Mouse (Mus musculus): ENCODE measurements at regions not wholly inside any gene's neighbourhood (a gene's known extent, or its start where the extent isn't known, plus 50 kb on each side); places are given as distances from the start of the nearest gene placed in this dataset.

DNA sequence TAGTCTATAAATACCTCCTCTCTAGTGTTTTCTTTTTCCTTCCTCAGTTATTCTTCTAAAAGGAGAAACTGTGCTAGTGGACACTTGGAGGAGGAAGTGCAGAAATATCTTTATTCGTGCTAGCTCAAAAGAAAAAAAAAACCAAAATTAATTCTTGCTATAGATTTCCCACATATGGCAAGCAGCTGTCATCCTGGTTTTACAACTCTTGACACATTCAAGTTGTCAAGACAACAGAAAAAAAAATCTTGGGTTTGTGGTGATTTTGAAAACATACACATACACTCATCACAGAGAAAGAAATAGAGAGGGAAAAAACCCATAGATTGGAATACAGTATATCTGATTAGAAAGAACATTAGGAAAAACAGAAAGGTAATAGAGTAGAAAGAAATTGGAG lies 352.8 kb upstream of the Slco3a1 start:
- no peak for TF ChIP-seq CTCF (IDR thresholded peaks at IDR 0.05; ENCODE audit: borderline replicate concordance, extremely low read depth, insufficient read depth, insufficient read length)
- TF ChIP-seq POLR2A (IDR thresholded peaks at IDR 0.05; ENCODE audit: borderline replicate concordance, extremely low read depth, insufficient read depth, insufficient read length, poor library complexity, severe bottlenecking), result no peak

Measured in brain, embryonic 14.5 days (tissue).